In genomic region chr8:116504477-116505120, GRCm38 (mm10) we compare ENCODE assay signal across 8 mouse cellular contexts. TPM values are rescaled to one million over a fixed set of nuclear protein-coding genes. Genes with fewer than 3 reads are reported as not detected.
DNase-seq lines count a peak whose midpoint lies in the region; ATAC-seq and TF ChIP-seq lines count a peak whose summit lies in the region.

Gene Dynlrb2 (plus strand): TSS chr8:116504974.

- H3K36me3 ChIP-seq in forebrain, embryonic 10.5 days (replicated peaks): no peaks in the 10 kb centered on the region
- H3K36me3 ChIP-seq in heart, embryonic 14.5 days (ENCODE audit: control insufficient read depth, insufficient read depth, low read length): no peaks in the 10 kb centered on the region
- H3K36me3 ChIP-seq in kidney, postnatal 0 days (ENCODE audit: insufficient read depth, low read length): no peaks in the 10 kb centered on the region
- H3K36me3 ChIP-seq in midbrain, postnatal 0 days (ENCODE audit: insufficient read depth, low read length): no peaks in the 10 kb centered on the region
- H3K36me3 ChIP-seq in spleen, adult 2 months (ENCODE audit: control insufficient read depth, insufficient read depth, low read length): no peaks in the 10 kb centered on the region

- H3K27me3 ChIP-seq in forebrain, embryonic 10.5 days (ENCODE audit: poor library complexity, severe bottlenecking): no peaks in the 10 kb centered on the region
- H3K27me3 ChIP-seq in heart, embryonic 14.5 days (ENCODE audit: control insufficient read depth, insufficient read depth, low read length): no peaks in the 10 kb centered on the region
- no peaks in the 10 kb centered on the region for H3K27me3 ChIP-seq in kidney, postnatal 0 days (ENCODE audit: insufficient read depth, low read length)
- H3K27me3 ChIP-seq in midbrain, postnatal 0 days (ENCODE audit: insufficient read depth, low read length): no peaks in the 10 kb centered on the region
- H3K27me3 ChIP-seq in spleen, adult 2 months (ENCODE audit: control insufficient read depth, insufficient read depth, low read length): no peaks in the 10 kb centered on the region

- peak within 1 kb of the TSS; percentile 76 for H3K27ac ChIP-seq in forebrain, embryonic 10.5 days
- no peak within 1 kb of the TSS for H3K27ac ChIP-seq in heart, embryonic 14.5 days (replicated peaks in 1 of 2; ENCODE audit: control insufficient read depth in 1 of 2, insufficient read depth in 1 of 2, low read depth in 2 of 2, low read length in 2 of 2)
- no peak within 1 kb of the TSS for H3K27ac ChIP-seq in kidney, postnatal 0 days
- H3K27ac ChIP-seq in midbrain, postnatal 0 days (ENCODE audit: low read depth, low read length): no peak within 1 kb of the TSS; the same call in 1 of the 2 replicates
- H3K27ac ChIP-seq in spleen, adult 2 months (ENCODE audit: insufficient read depth, low read length): no peak within 1 kb of the TSS

- H3K4me3 ChIP-seq in forebrain, embryonic 10.5 days: peak within 1 kb of the TSS; percentile 54
- peak within 1 kb of the TSS; percentile 40 to 49 for H3K4me3 ChIP-seq in heart, embryonic 14.5 days (ENCODE audit: control insufficient read depth in 1 of 2, insufficient read depth in 1 of 2, low read depth in 1 of 2, low read length in 2 of 2)
- H3K4me3 ChIP-seq in kidney, postnatal 0 days (replicated peaks; ENCODE audit: low read depth, low read length): peak within 1 kb of the TSS; percentile 35
- peak within 1 kb of the TSS; percentile 41 for H3K4me3 ChIP-seq in midbrain, postnatal 0 days (ENCODE audit: low read depth, low read length)
- H3K4me3 ChIP-seq in spleen, adult 2 months (ENCODE audit: extremely low read depth, insufficient read depth, insufficient read length): peak within 1 kb of the TSS; percentile 46

- peak; percentile 71; the same call in 1 of the 2 replicates for ATAC-seq in heart, embryonic 14.5 days (ENCODE audit: insufficient number of reproducible peaks, insufficient read depth, low FRiP score, low read depth)
- peak; percentile 91 for ATAC-seq in kidney, postnatal 0 days (replicated peaks; ENCODE audit: low FRiP score, low read depth)
- ATAC-seq in midbrain, postnatal 0 days (ENCODE audit: low FRiP score): peak; percentile 88
- ATAC-seq in erythroblast, adult 5-6 weeks (replicated peaks; ENCODE audit: low FRiP score, poor library complexity, severe bottlenecking): no peak

- H3K9ac ChIP-seq in heart, embryonic 14.5 days (ENCODE audit: low read length): peak within 1 kb of the TSS; percentile 60
- peak within 1 kb of the TSS; percentile 37; the same call in 1 of the 2 replicates for H3K9ac ChIP-seq in kidney, postnatal 0 days (ENCODE audit: low read depth, low read length)
- peak within 1 kb of the TSS; percentile 47; the same call in 1 of the 2 replicates for H3K9ac ChIP-seq in midbrain, postnatal 0 days (replicated peaks; ENCODE audit: low read length, poor library complexity, severe bottlenecking)

- H3K4me2 ChIP-seq in heart, embryonic 14.5 days (ENCODE audit: low read length): peak within 1 kb of the TSS; percentile 91
- peak within 1 kb of the TSS; percentile 77 for H3K4me2 ChIP-seq in kidney, postnatal 0 days (ENCODE audit: low read length)
- H3K4me2 ChIP-seq in midbrain, postnatal 0 days (ENCODE audit: low read depth, low read length, poor library complexity, severe bottlenecking): peak within 1 kb of the TSS; percentile 69

- DNase-seq in brain, embryonic 18.5 days (ENCODE audit: low read depth, low spot score): peak; percentile 87
- DNase-seq in forebrain, embryonic 10.5 days (ENCODE audit: extremely low spot score, low spot score): peak; percentile 89
- peak; percentile 99 for DNase-seq in kidney, postnatal 0 days (ENCODE audit: low spot score)
- peak; percentile 82 for DNase-seq in liver
- DNase-seq in midbrain, postnatal 0 days (ENCODE audit: low spot score): peak; percentile 98
- DNase-seq in spleen, adult 2 months (ENCODE audit: low read depth in 1 of 2, low spot score in 2 of 2): peak; percentile 93 to 94

- peak; percentile 10; the same call in 1 of the 2 replicates for TF ChIP-seq CTCF in kidney, postnatal 0 days (IDR thresholded peaks at IDR 0.05; ENCODE audit: low read depth)
- TF ChIP-seq CTCF in midbrain, postnatal 0 days (IDR thresholded peaks at IDR 0.05): peak; percentile 9; the same call in 1 of the 2 replicates
- no peak for TF ChIP-seq CTCF in spleen, adult 2 months (IDR thresholded peaks at IDR 0.05; ENCODE audit: extremely low read depth, insufficient read depth, insufficient read length, insufficient replicate concordance)

- no peaks in the 10 kb centered on the region for H3K9me3 ChIP-seq in forebrain, embryonic 10.5 days
- H3K9me3 ChIP-seq in heart, embryonic 14.5 days (ENCODE audit: control insufficient read depth, low read length): no peaks in the 10 kb centered on the region
- no peaks in the 10 kb centered on the region for H3K9me3 ChIP-seq in kidney, postnatal 0 days (replicated peaks; ENCODE audit: low read length)
- no peaks in the 10 kb centered on the region for H3K9me3 ChIP-seq in midbrain, postnatal 0 days (ENCODE audit: low read length)

- 8% methylated on average over 19 of the region's 19 CpGs for WGBS in forebrain, embryonic 10.5 days
- 4% methylated on average over 19 of the region's 19 CpGs for WGBS in heart, embryonic 14.5 days
- WGBS in kidney, postnatal 0 days: 7% methylated on average over 19 of the region's 19 CpGs
- 7% methylated on average over 19 of the region's 19 CpGs for WGBS in midbrain, postnatal 0 days
- 6% methylated on average over 19 of the region's 19 CpGs for WGBS in spleen, adult 2 months

- TF ChIP-seq POLR2A in spleen, adult 2 months (IDR thresholded peaks at IDR 0.05; ENCODE audit: low read depth, low read length): no peak

- H3K4me1 ChIP-seq in forebrain, embryonic 10.5 days: peaks cover 15% of the 10 kb centered on the region
- peaks cover 3 to 6% of the 10 kb centered on the region in 2 experiments; a peak in 1 of 4 replicates for H3K4me1 ChIP-seq in heart, embryonic 14.5 days (ENCODE audit: control insufficient read depth in 2 of 2, insufficient read depth in 2 of 2, low read length in 2 of 2)
- H3K4me1 ChIP-seq in kidney, postnatal 0 days (replicated peaks; ENCODE audit: insufficient read depth, low read length): peaks cover 3% of the 10 kb centered on the region; the same call in 1 of the 2 replicates
- H3K4me1 ChIP-seq in midbrain, postnatal 0 days (ENCODE audit: insufficient read depth, low read length): no peaks in the 10 kb centered on the region
- H3K4me1 ChIP-seq in spleen, adult 2 months (ENCODE audit: control insufficient read depth, insufficient read depth, insufficient read length): no peaks in the 10 kb centered on the region

RNA-seq across cellular contexts. Expression of gene Dynlrb2, which starts in this region (rescaled TPM):
- 1.00 and 1.3 TPM in 2 replicates for polyA plus RNA-seq in forebrain, embryonic 10.5 days (2016; fragmentation: Nextera tagmentation; extraction: Ambion mirVana)
- not detected in 2 replicates for polyA plus RNA-seq in heart, embryonic 14.5 days (2014; fragmentation: Nextera tagmentation; extraction: Ambion mirVana)
- 0.98 and 2.0 TPM in 2 replicates for polyA plus RNA-seq in kidney, postnatal 0 days (2015; fragmentation: Nextera tagmentation; extraction: Ambion mirVana)
- total RNA-seq in midbrain, postnatal 0 days (2014; rRNA removed): 2.0 and 20.4 TPM in 2 replicates
- 14.5 and 17.4 TPM in 2 replicates for polyA plus RNA-seq in midbrain, postnatal 0 days (2015; fragmentation: Nextera tagmentation; extraction: Ambion mirVana)
- not detected in 2 replicates for polyA plus RNA-seq in spleen, adult 2 months (2012; rRNA removed)
- not detected in 2 replicates for total RNA-seq in erythroblast, adult 5-6 weeks (2015; ENCODE audit: low replicate concordance)
- not detected in 2 replicates for total RNA-seq in erythroblast, adult 5-6 weeks (2017; ENCODE audit: low replicate concordance)

Comparison
In these comparisons a context has a peak if more than half of its experiments do, and no peak if none do; other contexts are left out.
1. Peak in ATAC-seq, H3K4me3 ChIP-seq, H3K9ac ChIP-seq and H3K4me2 ChIP-seq in heart, embryonic 14.5 days; RNA of the gene not detected or under 1 TPM.
2. Peak in DNase-seq and H3K4me3 ChIP-seq in spleen, adult 2 months; RNA of the gene not detected or under 1 TPM.